Mouse (Mus musculus) CH12.LX (cell line): Measurements from ENCODE around the gene Stat1.

Experiments used
- BHLHE40 ChIP-seq: IDR thresholded peaks from 2 replicates; pipeline ENCODE4 v1.6.1; 2011; ENCODE audit warnings: mild to moderate bottlenecking, low read depth, low read length, improper control_type of control experiment
- CHD2 ChIP-seq: IDR thresholded peaks from 2 replicates; pipeline ENCODE4 v1.6.1; 2011; ENCODE audit warnings: low read length, improper control_type of control experiment
- CTCF ChIP-seq, 2 experiments: IDR thresholded peaks in 1 of 2; conservative IDR thresholded peaks in 1 of 2; 2 replicates each; pipeline ENCODE4 v1.5.1; 2011 to 2012; ENCODE audit warnings: low read depth in 2 of 2, low read length in 2 of 2, improper control_type of control experiment in 1 of 2, inconsistent platforms in 1 of 2, mild to moderate bottlenecking in 1 of 2, moderate library complexity in 1 of 2
- E2F4 ChIP-seq: IDR thresholded peaks from 2 replicates; pipeline ENCODE4 v1.6.1; 2011; ENCODE audit warnings: low read depth, low read length, improper control_type of control experiment; ENCODE audit not compliant: insufficient replicate concordance
- RCOR1 ChIP-seq: conservative IDR thresholded peaks from 2 replicates; pipeline ENCODE4 v1.6.1; 2012; ENCODE audit warnings: low read depth, mild to moderate bottlenecking, inconsistent platforms, low read length, improper control_type of control experiment

DNA sequence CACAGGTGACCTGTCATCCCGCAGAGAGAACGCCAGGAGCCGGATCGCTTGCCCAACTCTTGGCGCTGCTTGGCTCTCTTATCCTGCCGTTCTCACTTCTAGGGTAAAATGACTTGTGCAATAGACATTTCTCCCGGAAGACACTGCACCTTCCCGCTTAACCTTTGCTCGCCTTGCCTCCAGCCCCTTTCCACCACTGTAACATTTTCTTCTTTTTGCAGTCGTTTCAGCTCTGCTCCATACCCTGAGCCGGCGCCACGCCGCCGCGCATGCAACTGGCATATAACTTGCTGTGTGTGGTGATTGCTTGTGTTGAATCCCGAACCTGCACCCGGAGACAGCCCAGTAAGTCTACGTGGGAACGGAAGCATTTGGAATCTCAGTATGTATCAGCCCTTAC lies 451 bp downstream of the Stat1 start:
- no peak for TF ChIP-seq RCOR1
- TF ChIP-seq CHD2 = no peak
- no peak for TF ChIP-seq CTCF (conservative IDR thresholded peaks at IDR 0.05 in 1 of 2, IDR thresholded peaks at IDR 0.05 in 1 of 2; ENCODE audit: low read depth in 2 of 2, low read length in 2 of 2)
- TF ChIP-seq BHLHE40 = no peak
- no peak for TF ChIP-seq E2F4
